Mouse (Mus musculus) cerebellum, postnatal 4 days (tissue): ENCODE measurements around the gene Lcmt1.

ENCODE experiments used
- DNase-seq, 2 experiments: peaks; one replicate each; pipeline ENCODE4 v3.0.0; 2022; ENCODE audit warnings: low spot score in 2 of 2, mixed read lengths in 1 of 2

The Lcmt1 gene

GRCm38 (mm10) chr7:123360185-123360584 is 9.4 kb upstream of the Lcmt1 start:
- DNase-seq, result no peak

DNA sequence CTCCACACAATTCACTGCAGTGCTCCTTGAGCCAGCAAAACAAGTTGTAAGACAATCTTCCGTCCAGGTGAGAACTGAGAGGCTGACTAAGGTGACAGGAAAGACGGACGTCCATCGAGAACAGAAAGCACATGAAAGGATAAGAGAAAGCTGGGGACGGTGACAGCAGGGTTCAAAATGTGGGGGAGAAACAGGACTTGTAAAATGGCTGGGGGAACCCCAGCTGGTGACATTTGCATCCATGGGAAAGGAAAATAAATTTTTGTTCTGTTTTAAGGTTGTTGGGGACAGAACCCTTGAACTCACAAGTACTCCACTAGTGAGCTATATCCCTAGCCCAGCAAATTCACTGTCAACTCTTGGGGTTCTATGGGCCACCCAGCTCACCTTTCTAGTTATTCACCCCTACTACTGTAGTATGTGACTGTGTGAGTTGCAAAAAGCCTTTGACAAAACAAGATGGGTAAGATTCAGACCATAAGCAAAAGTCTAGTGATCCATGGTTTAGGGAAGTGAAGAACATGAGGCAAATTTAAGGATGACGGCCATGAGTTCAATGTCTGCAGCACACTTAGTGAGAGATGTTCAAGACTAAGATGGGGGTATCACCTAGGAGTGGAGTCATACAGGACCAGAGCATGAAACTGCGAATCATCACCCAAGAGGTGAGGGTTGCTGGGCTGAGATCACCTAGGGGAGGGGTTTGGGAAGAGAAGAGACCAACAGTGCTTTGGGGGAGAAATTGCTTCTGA is 8.2 kb upstream of the Lcmt1 start:
- DNase-seq, result no peak

DNA sequence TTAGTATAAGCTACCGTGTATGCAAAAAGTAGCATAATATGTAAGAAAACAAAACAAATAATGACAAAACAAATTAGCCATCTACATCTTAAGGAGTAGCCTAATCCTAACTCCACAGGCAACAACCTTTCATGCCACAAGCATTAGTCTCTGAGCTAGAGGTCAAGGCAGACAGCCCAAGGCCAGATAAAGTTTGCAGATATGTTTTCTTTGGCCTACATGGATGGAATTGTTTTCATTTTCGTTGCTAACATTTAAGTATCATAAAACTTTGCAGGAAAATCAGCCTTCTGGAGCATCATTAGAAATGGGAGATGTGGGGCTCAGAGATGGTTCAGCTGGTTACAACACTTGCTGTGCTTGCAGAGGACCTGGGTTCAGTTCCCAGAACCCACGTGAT is 6.8 kb upstream of the Lcmt1 start:
- no peak for DNase-seq

- no peak for DNase-seq
Observed at GRCm38 (mm10) chr7:123363971-123364370, 5.6 kb upstream of the Lcmt1 start.

- no peak for DNase-seq
Observed at GRCm38 (mm10) chr7:123365876-123366741, 3.5 kb upstream of the Lcmt1 start.

DNA sequence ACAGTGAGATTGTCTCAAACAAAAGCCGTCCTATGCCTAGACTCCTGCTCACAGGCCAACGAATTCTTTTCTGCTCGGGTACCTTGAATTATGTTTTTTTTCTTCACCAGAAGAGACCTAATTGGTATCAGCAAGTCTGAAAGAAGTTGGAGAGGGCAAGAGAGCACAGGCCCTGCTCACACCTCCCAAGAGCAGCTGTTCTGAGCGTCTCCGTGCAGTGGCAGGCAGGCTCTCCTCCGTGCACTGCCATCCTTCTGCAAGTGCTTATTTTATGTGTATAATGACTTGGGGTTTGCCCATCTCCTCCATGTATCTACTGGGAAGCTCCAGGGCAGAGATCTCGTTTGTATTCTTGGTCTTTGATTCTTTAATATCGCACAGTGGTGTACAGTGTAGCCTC is 2.8 kb upstream of the Lcmt1 start:
- DNase-seq, result no peak

GRCm38 (mm10) chr7:123367218-123368150 is 2.1 kb upstream of the Lcmt1 start:
- no peak for DNase-seq

GRCm38 (mm10) chr7:123368187-123368586 is 1.4 kb upstream of the Lcmt1 start:
- no peak for DNase-seq

- no peak for DNase-seq
Observed at GRCm38 (mm10) chr7:123368778-123369746, 522 bp upstream of the Lcmt1 start.

GRCm38 (mm10) chr7:123370700-123371099 is 1.1 kb downstream of the Lcmt1 start:
- no peak for DNase-seq

DNA sequence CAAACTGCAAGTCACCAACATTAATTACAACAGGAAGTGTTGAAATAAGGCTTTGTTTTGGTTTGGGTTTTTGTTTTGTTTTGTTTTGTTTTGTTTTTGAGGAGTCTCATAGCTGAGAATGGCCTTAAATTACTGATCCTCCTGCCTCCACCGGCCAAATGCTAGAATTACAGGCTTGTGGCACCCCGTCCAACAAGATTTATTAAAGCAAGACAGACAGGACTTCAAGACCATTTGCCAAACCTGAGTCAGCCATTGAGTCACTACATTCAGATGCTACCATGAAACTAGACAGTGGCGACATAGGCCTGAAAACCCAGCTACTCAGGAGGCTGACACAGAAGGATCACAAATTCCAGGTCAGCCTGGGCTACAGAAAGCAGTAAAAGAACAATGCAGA is 1.9 kb downstream of the Lcmt1 start:
- DNase-seq, result no peak

- peak; percentile 68 to 91 for DNase-seq
Observed at GRCm38 (mm10) chr7:123377443-123378400, 8.1 kb downstream of the Lcmt1 start.

- DNase-seq, result no peak
Observed at GRCm38 (mm10) chr7:123385693-123386407, 16.3 kb downstream of the Lcmt1 start.

- DNase-seq, result no peak
Observed at GRCm38 (mm10) chr7:123389686-123390280, 20.2 kb downstream of the Lcmt1 start.

DNA sequence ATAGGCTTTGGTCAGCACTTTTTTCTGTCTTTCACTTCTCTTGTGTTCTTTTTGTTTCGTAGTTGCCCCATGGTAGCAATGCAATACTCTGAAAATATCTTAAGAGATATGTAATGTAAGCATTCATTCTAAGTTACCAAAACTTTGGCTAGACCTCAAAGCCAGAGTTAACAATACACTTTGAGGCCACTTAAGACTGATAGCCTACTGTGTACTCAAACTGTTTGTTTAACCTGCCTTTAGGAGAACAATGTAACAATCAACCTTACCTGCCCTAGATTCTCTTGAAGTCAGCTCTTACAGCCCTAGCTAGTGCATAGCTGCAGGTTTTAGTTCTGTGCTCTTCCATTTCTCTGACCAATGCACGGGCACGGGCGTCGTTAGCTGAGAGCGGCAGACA is 24.7 kb downstream of the Lcmt1 start:
- DNase-seq, result no peak

DNA sequence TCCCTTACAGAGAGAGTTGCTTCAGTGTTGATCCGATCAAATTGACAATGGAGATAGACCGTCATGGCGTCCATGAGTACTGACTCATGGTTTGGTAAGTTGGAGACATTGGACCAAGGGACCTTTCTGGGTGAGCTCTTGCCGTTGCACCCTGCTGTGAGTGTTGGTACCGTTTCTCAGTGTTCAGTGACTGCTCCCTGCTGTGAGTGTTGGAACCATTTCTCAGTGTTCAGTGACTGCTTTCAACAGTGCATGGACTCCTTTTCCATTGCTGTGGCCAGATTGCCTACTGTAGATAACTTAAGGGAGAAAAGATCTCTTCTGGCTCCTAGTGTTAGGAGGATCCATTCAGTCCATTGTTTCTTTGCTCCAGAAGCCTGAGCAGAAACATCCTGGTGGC is 27.3 kb downstream of the Lcmt1 start:
- no peak for DNase-seq

DNA sequence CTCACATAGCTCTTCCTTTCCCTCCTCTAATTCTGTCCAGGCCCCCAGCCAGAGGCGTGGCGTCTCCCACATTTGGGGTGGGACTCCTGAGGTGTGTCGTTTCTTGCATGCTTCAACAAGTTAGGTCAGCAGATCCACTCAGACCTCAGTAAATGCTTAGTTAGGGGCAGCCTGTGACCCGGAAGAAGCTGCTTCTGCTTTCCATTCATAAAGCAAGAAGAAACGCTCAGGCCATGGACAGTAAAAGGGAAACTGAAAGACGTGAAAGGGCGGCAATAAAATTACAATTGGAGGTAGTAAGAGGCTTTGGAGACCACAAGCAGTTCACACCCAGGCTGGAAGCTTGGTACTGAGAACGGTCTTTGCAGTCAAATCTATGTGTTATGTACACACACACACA is 27.8 kb downstream of the Lcmt1 start:
- no peak for DNase-seq

DNA sequence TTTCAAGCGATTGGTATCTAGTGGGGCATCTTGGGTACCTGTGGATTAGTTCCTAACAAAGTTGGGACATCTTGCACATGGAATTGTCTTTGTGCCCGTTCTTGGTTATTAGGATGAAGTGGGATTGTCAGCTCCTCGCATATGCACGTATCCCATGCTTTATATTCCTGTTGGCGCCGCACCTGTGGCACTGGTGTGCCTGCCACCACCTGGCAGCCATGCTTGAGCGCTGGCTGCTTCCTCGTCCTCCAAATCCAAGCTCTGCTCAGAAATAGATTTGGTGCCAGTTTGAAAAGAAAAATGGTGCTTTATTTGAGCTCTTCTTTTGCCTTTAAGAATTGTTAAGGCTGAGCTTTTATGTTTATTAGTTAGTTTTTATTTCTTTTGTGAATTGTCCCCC is 28.3 kb downstream of the Lcmt1 start:
- DNase-seq, result no peak
